Mouse (Mus musculus) forebrain, embryonic 10.5 days (tissue): ENCODE measurements around the gene Ern1. TPM values are rescaled to one million over a fixed set of nuclear protein-coding genes. Genes with fewer than 3 reads are reported as not detected.

Experiments used
- DNase-seq: peaks from one replicate; pipeline ENCODE4 v3.0.0-alpha.2; 2017; ENCODE audit warnings: low spot score; ENCODE audit errors: extremely low spot score
- H3K27ac ChIP-seq: fragments of 300-500 bp; sonication (generic); 2 replicates; pipeline ENCODE4 v1.5.1; 2016; ENCODE audit warnings: mild to moderate bottlenecking
- H3K27me3 ChIP-seq: fragments of 300-500 bp; sonication (generic); 2 replicates; pipeline ENCODE4 v1.6.1; 2016; ENCODE audit warnings: mild to moderate bottlenecking; ENCODE audit not compliant: poor library complexity, severe bottlenecking
- H3K36me3 ChIP-seq: fragments of 300-500 bp; sonication (generic); replicated peaks from 2 replicates; pipeline ENCODE4 v1.6.1; 2016; ENCODE audit warnings: mild to moderate bottlenecking, moderate library complexity
- H3K4me1 ChIP-seq: fragments of 300-500 bp; sonication (generic); 2 replicates; pipeline ENCODE4 v1.6.1; 2016
- H3K4me3 ChIP-seq: fragments of 300-500 bp; sonication (generic); 2 replicates; pipeline ENCODE4 v1.5.1; 2016; ENCODE audit warnings: mild to moderate bottlenecking, moderate library complexity
- H3K9me3 ChIP-seq: fragments of 300-500 bp; sonication (generic); 2 replicates; pipeline ENCODE4 v1.6.1; 2016; ENCODE audit warnings: mild to moderate bottlenecking, moderate library complexity
- WGBS: fragments of 180-500 bp; shearing (Covaris S2); methylation state at CpG from one replicate; pipeline ENCODE4 v1.1.7; 2016; 5-methylcytosine and 5-hydroxymethylcytosine counted together
- polyA plus RNA-seq: library from polyadenylated mRNA; unstranded; fragments of >200 nt; fragmentation: Nextera tagmentation; extraction: Ambion mirVana; gene quantifications from 2 replicates; pipeline ENCODE4 v1.2.1, GENCODE M21; 2016

The Ern1 gene
- polyA plus RNA-seq, 1 experiment from 2014 or later, result 5.3 TPM

GRCm38 (mm10) chr11:106486042-106486865 is 1.4 kb downstream of the Ern1 start:
- no peaks in the 10 kb centered on the region for H3K36me3 ChIP-seq
- no peak for DNase-seq
- H3K27ac ChIP-seq, result no peak overlapping the region
- H3K4me1 ChIP-seq, result peaks cover 28% of the 10 kb centered on the region
- H3K9me3 ChIP-seq, result no peaks in the 10 kb centered on the region
- H3K27me3 ChIP-seq, result no peaks in the 10 kb centered on the region
- WGBS, result 66% methylated on average over 16 of the region's 16 CpGs
- H3K4me3 ChIP-seq, result peak overlapping the region; percentile 96

DNA sequence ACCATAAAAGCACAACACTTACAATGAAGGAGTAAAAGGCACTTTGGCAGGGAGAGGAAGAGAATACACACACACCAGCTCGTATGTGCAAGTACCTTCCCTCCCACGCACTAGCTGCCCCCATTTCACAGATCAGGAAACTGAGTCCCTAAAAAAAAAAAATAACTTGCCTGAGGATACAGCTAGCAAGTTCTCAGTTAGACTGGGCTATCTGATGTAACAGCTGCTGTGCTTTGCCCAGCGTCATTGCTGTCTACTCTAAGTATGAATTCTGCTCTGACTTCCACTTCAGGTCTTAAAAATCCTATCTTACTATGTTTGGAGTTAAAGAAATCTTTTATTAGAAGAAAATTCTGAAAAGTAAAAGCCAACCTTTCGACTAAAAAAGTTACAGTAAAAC is 2.0 kb downstream of the Ern1 start:
- 91% methylated on average over 4 of the region's 4 CpGs for WGBS
- no peak overlapping the region for H3K27ac ChIP-seq
- peaks cover 28% of the 10 kb centered on the region for H3K4me1 ChIP-seq
- no peak overlapping the region for H3K4me3 ChIP-seq
- no peaks in the 10 kb centered on the region for H3K27me3 ChIP-seq
- DNase-seq, result no peak
- no peaks in the 10 kb centered on the region for H3K36me3 ChIP-seq
- H3K9me3 ChIP-seq, result no peaks in the 10 kb centered on the region

DNA sequence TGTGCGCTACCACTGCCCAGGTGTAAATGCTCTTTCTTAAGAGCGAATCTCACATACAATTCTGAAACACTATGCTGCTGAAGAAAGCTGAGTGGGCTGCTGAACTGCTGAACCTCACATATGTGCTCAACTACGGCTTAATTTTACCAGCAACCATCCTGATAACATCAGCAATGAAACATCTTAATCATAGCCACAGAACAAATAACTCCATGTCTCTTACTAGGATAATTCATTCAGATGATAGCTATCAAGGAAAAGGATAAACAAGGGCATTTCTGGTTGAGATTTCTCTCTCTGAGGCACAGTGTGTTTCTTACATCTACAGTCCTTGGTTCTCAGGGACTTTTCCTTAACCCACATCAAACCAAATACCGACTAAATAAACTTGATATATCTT is 2.8 kb downstream of the Ern1 start:
- no peak overlapping the region for H3K27ac ChIP-seq
- WGBS, result 98% methylated on average over 4 of the region's 4 CpGs
- H3K27me3 ChIP-seq, result no peaks in the 10 kb centered on the region
- H3K4me1 ChIP-seq, result peaks cover 23% of the 10 kb centered on the region
- no peak for DNase-seq
- no peak overlapping the region for H3K4me3 ChIP-seq
- no peaks in the 10 kb centered on the region for H3K9me3 ChIP-seq
- no peaks in the 10 kb centered on the region for H3K36me3 ChIP-seq

GRCm38 (mm10) chr11:106482867-106483266 is 4.8 kb downstream of the Ern1 start:
- 93% methylated on average over 8 of the region's 8 CpGs for WGBS
- Histone ChIP-seq H3K36me3 (no peaks in the 10 kb centered on the region), H3K4me1 (peaks cover 13% of the 10 kb centered on the region), H3K27me3 (no peaks in the 10 kb centered on the region), H3K9me3 (no peaks in the 10 kb centered on the region), H3K27ac (no peak overlapping the region), H3K4me3 (no peak overlapping the region)
- no peak for DNase-seq

DNA sequence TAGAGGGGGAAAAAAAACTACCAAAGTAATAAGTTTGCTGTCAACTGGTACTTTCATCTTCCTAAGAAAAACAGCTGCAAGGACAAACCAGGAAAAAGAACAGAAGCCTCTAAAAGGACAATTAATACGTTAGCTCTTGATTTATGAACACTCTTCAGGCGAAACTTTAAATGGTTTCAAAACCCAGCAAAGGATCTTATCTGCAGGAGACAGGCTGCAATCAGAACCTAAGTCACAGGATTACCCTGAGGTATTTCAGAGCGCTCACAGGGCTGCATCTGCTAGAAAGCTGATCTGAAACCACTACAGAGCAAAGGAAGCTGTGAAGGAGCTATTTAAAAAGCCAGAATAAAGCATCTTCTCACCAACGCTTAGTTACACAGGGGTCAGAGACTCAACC is 6.0 kb downstream of the Ern1 start:
- no peak overlapping the region for H3K4me3 ChIP-seq
- H3K9me3 ChIP-seq, result no peaks in the 10 kb centered on the region
- 86% methylated on average over 4 of the region's 4 CpGs for WGBS
- H3K4me1 ChIP-seq, result peaks cover 8% of the 10 kb centered on the region
- no peak for DNase-seq
- no peaks in the 10 kb centered on the region for H3K36me3 ChIP-seq
- H3K27ac ChIP-seq, result no peak overlapping the region
- H3K27me3 ChIP-seq, result no peaks in the 10 kb centered on the region

DNA sequence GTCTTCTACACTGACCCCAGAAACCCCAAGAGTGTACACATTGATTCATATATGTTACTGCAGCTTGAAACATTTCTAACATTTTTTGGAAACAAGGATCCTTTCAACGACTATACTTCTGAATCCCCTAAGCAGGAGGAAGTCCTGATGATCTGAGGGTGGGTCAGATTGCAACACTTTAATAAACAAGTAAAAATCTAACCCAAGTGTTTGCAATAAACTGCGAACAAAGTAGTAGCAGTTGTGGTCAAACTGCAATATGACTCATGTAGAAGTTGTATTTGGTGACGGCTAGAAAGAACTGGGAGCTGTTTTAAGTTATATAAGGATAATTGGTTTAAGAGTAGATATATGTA is 7.1 kb downstream of the Ern1 start:
- 90% methylated on average over 3 of the region's 3 CpGs for WGBS
- Histone ChIP-seq H3K36me3 (no peaks in the 10 kb centered on the region), H3K27ac (no peak overlapping the region), H3K4me3 (no peak overlapping the region), H3K4me1 (no peaks in the 10 kb centered on the region), H3K27me3 (no peaks in the 10 kb centered on the region), H3K9me3 (no peaks in the 10 kb centered on the region)
- DNase-seq, result no peak

- no peak overlapping the region for H3K4me3 ChIP-seq
- WGBS, result 85% methylated on average over 9 of the region's 9 CpGs
Measured at GRCm38 (mm10) chr11:106479619-106480529, 7.8 kb downstream of the Ern1 start.

GRCm38 (mm10) chr11:106478745-106479144 is 8.9 kb downstream of the Ern1 start:
- WGBS, result 71% methylated on average over 1 of the region's 1 CpGs
- H3K4me3 ChIP-seq, result no peak overlapping the region

More at GRCm38 (mm10) chr11:106479619-106480529, 7.8 kb downstream of the Ern1 start:
- no peak for DNase-seq
- Histone ChIP-seq H3K36me3 (no peaks in the 10 kb centered on the region), H3K27ac (no peak overlapping the region), H3K27me3 (no peaks in the 10 kb centered on the region), H3K4me1 (no peaks in the 10 kb centered on the region), H3K9me3 (no peaks in the 10 kb centered on the region)

DNA sequence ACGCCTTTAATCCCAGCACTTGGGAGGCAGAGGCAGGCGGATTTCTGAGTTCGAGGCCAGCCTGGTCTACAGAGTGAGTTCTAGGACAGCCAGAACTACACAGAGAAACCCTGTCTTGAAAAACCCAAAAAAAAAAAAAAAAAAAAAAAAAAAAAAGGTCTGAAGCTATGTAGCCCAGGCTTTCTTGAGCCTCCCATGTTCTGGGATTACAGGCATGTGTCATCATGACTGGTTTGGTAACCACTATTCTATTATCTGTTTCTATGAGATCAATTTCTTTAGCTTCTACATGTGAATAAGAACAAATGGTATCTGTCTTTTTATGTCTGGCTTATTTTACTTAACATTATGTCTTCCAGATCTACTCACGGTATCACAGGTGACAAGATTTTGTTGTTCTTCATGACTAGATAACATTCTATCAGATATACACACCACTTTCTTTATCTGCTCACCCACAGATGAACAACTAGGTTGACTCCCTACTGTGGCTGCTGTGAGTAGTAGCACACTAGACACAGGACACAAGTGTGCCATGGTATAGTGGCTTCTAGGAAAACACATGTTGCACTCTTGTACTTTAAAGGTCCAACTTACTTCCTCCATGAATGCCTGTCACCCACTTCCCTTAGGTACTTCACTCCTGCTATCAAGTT is 10.0 kb downstream of the Ern1 start:
- Histone ChIP-seq H3K4me1 (no peaks in the 10 kb centered on the region), H3K36me3 (no peaks in the 10 kb centered on the region), H3K9me3 (no peaks in the 10 kb centered on the region), H3K27ac (no peak overlapping the region), H3K27me3 (no peaks in the 10 kb centered on the region), H3K4me3 (no peak overlapping the region)
- 98% methylated on average over 4 of the region's 4 CpGs for WGBS
- DNase-seq, result no peak

More at GRCm38 (mm10) chr11:106478745-106479144, 8.9 kb downstream of the Ern1 start:
- Histone ChIP-seq H3K9me3 (no peaks in the 10 kb centered on the region), H3K4me1 (no peaks in the 10 kb centered on the region), H3K27me3 (no peaks in the 10 kb centered on the region), H3K36me3 (no peaks in the 10 kb centered on the region), H3K27ac (no peak overlapping the region)
- no peak for DNase-seq

- no peak for DNase-seq
- H3K4me1 ChIP-seq, result no peaks in the 10 kb centered on the region
- no peaks in the 10 kb centered on the region for H3K9me3 ChIP-seq
- H3K27me3 ChIP-seq, result no peaks in the 10 kb centered on the region
- H3K4me3 ChIP-seq, result no peak overlapping the region
- no peak overlapping the region for H3K27ac ChIP-seq
- H3K36me3 ChIP-seq, result no peaks in the 10 kb centered on the region
- 81% methylated on average over 1 of the region's 1 CpGs for WGBS
Measured at GRCm38 (mm10) chr11:106475309-106475708, 12.3 kb downstream of the Ern1 start.

- Histone ChIP-seq H3K27ac (no peak overlapping the region), H3K36me3 (no peaks in the 10 kb centered on the region), H3K4me3 (no peak overlapping the region), H3K9me3 (no peaks in the 10 kb centered on the region), H3K4me1 (no peaks in the 10 kb centered on the region), H3K27me3 (no peaks in the 10 kb centered on the region)
- WGBS, result 89% methylated on average over 1 of the region's 1 CpGs
- DNase-seq, result no peak
Measured at GRCm38 (mm10) chr11:106471629-106472028, 16.0 kb downstream of the Ern1 start.

- H3K9me3 ChIP-seq, result no peaks in the 10 kb centered on the region
- no peaks in the 10 kb centered on the region for H3K36me3 ChIP-seq
- DNase-seq, result no peak
- H3K4me3 ChIP-seq, result no peak overlapping the region
- 0 out of 2 replicates have a peak, but pooled peaks cover 3% of the 10 kb centered on the region for H3K4me1 ChIP-seq
- H3K27ac ChIP-seq, result no peak overlapping the region
- H3K27me3 ChIP-seq, result no peaks in the 10 kb centered on the region
- 93% methylated on average over 1 of the region's 1 CpGs for WGBS
Measured at GRCm38 (mm10) chr11:106468509-106468908, 19.1 kb downstream of the Ern1 start.
